Mouse (Mus musculus) urinary bladder, postnatal 4 days (tissue): ENCODE measurements around the gene Apbb1.

Source experiments
- DNase-seq, 2 experiments: peaks; one replicate each; pipeline ENCODE4 v3.0.0; 2021 to 2022; ENCODE audit warnings: low spot score in 2 of 2

The Apbb1 gene

GRCm38 (mm10) chr7:105519771-105520170, 61.7 kb downstream of the Apbb1 start:
- DNase-seq: no peak

- DNase-seq: no peak
Observed at GRCm38 (mm10) chr7:105519336-105519735, 62.1 kb downstream of the Apbb1 start.

GRCm38 (mm10) chr7:105516669-105517360, 64.6 kb downstream of the Apbb1 start:
- DNase-seq: no peak

GRCm38 (mm10) chr7:105515178-105515577, 66.3 kb downstream of the Apbb1 start:
- DNase-seq: peak; percentile 21 to 66

- no peak for DNase-seq
Observed at GRCm38 (mm10) chr7:105514561-105514960, 66.9 kb downstream of the Apbb1 start.

GRCm38 (mm10) chr7:105513845-105514291, 67.6 kb downstream of the Apbb1 start:
- DNase-seq: no peak

- DNase-seq: no peak
Observed at GRCm38 (mm10) chr7:105510143-105510542, 71.3 kb downstream of the Apbb1 start.
